Mouse (Mus musculus) inflammation-experienced regulatory T-cells, adult 16 weeks (primary cell): ENCODE results near the gene Sat2. TPM values are rescaled to one million over a fixed set of nuclear protein-coding genes. Genes with fewer than 3 reads are reported as not detected.

ENCODE experiments used
- polyA plus RNA-seq: library from polyadenylated mRNA; unstranded; fragments of 100-300 nt; shearing (Covaris generic); gene quantifications from one replicate; pipeline ENCODE4 v1.2.1, GENCODE M21; 2017

Sat2 gene
- not detected for polyA plus RNA-seq

GRCm38 (mm10) chr11:69621571-69622268, at the start of gene Sat2:
Sat2 (plus strand) TSS chr11:69622024.

GRCm38 (mm10) chr11:69580091-69580514, 41.7 kb upstream of the Sat2 start, which contains the start of the genes Wrap53 and Trp53:
Wrap53 (minus strand) TSS chr11:69580255.
Trp53 (plus strand) TSS chr11:69580359.

GRCm38 (mm10) chr11:69605726-69606490, 15.9 kb upstream of the Sat2 start, which contains the start of gene Atp1b2:
Atp1b2 (minus strand) TSS chr11:69605942.

GRCm38 (mm10) chr11:69617805-69618204, 4.0 kb upstream of the Sat2 start, which contains the start of gene Shbg:
Shbg (minus strand) TSS chr11:69617905.

GRCm38 (mm10) chr11:69632284-69633089, 10.7 kb downstream of the Sat2 start, which contains the start of gene Fxr2:
Fxr2 (plus strand) TSS chr11:69632990.

GRCm38 (mm10) chr11:69655264-69656064, 33.6 kb downstream of the Sat2 start, which contains the start of gene Sox15:
Sox15 (plus strand) TSS chr11:69655314.

GRCm38 (mm10) chr11:69662213-69662966, 40.6 kb downstream of the Sat2 start, which contains the start of gene Mpdu1:
Mpdu1 (minus strand) TSS chr11:69662642.

GRCm38 (mm10) chr11:69665961-69666664, 44.3 kb downstream of the Sat2 start, which contains the start of gene Cd68:
Cd68 (minus strand) TSS chr11:69666153.

GRCm38 (mm10) chr11:69672211-69672706, 50.4 kb downstream of the Sat2 start, which contains the start of gene Eif4a1:
Eif4a1 (minus strand) TSS chr11:69672423.

Other genes starting within 250 kb of the Sat2 start
- gene Naa38, start 226.5 kb upstream of the Sat2 start, polyA plus RNA-seq = 125 TPM
- 37.6 TPM for gene Cyb5d1, start 226.4 kb upstream of the Sat2 start, polyA plus RNA-seq
- gene Tmem88, start 223.8 kb upstream of the Sat2 start, polyA plus RNA-seq = 0.63 TPM
- gene Kdm6b, start 208.3 kb upstream of the Sat2 start, polyA plus RNA-seq = 4.5 TPM
- not detected for gene Dnah2, start 72.9 kb upstream of the Sat2 start, polyA plus RNA-seq
- 0.27 TPM for gene Efnb3, start 61.8 kb upstream of the Sat2 start, polyA plus RNA-seq
- 32.4 TPM for gene Wrap53, start 41.8 kb upstream of the Sat2 start, polyA plus RNA-seq
- 242 TPM for gene Trp53, start 41.7 kb upstream of the Sat2 start, polyA plus RNA-seq
- 0.20 TPM for gene Atp1b2, start 16.1 kb upstream of the Sat2 start, polyA plus RNA-seq
- not detected for gene Shbg, start 4.1 kb upstream of the Sat2 start, polyA plus RNA-seq
- 11.9 TPM for gene Fxr2, start 11.0 kb downstream of the Sat2 start, polyA plus RNA-seq
- not detected for gene Sox15, start 33.3 kb downstream of the Sat2 start, polyA plus RNA-seq
- gene Mpdu1, start 40.6 kb downstream of the Sat2 start, polyA plus RNA-seq = 56.1 TPM
- gene Cd68, start 44.1 kb downstream of the Sat2 start, polyA plus RNA-seq = 10.3 TPM
- gene Eif4a1, start 50.4 kb downstream of the Sat2 start, polyA plus RNA-seq = 508 TPM
- gene Senp3, start 60.1 kb downstream of the Sat2 start, polyA plus RNA-seq = 39.6 TPM
- 0.29 TPM for gene Tnfsf13, start 63.8 kb downstream of the Sat2 start, polyA plus RNA-seq
- gene Tnfsf12, start 73.8 kb downstream of the Sat2 start, polyA plus RNA-seq = not detected
- gene Tnfsfm13, start 74.1 kb downstream of the Sat2 start, polyA plus RNA-seq = not detected
- 58.0 TPM for gene Polr2a, start 136.6 kb downstream of the Sat2 start, polyA plus RNA-seq
- gene Slc35g3, start 139.9 kb downstream of the Sat2 start, polyA plus RNA-seq = not detected
- 5.8 TPM for gene Zbtb4, start 143.9 kb downstream of the Sat2 start, polyA plus RNA-seq
- gene Chrnb1, start 173.9 kb downstream of the Sat2 start, polyA plus RNA-seq = 6.2 TPM
- gene Fgf11, start 179.8 kb downstream of the Sat2 start, polyA plus RNA-seq = not detected
- not detected for gene Tmem102, start 183.6 kb downstream of the Sat2 start, polyA plus RNA-seq
- not detected for gene Gm39566, start 193.3 kb downstream of the Sat2 start, polyA plus RNA-seq
- gene Spem2, start 196.4 kb downstream of the Sat2 start, polyA plus RNA-seq = not detected
- not detected for gene Spem1, start 200.2 kb downstream of the Sat2 start, polyA plus RNA-seq
- gene Nlgn2, start 215.8 kb downstream of the Sat2 start, polyA plus RNA-seq = 0.61 TPM
- gene Tmem256, start 216.5 kb downstream of the Sat2 start, polyA plus RNA-seq = 113 TPM
- 27.8 TPM for gene Plscr3, start 224.4 kb downstream of the Sat2 start, polyA plus RNA-seq
- gene Tnk1, start 236.7 kb downstream of the Sat2 start, polyA plus RNA-seq = not detected